Mouse (Mus musculus): ENCODE results near the gene Vangl1. TPM values are rescaled to one million over a fixed set of nuclear protein-coding genes. Genes with fewer than 3 reads are reported as not detected.

Vangl1 gene
- total and polyA plus RNA-seq, 2 experiments from 2014 or later: 7.1 to 16.8 TPM

DNA sequence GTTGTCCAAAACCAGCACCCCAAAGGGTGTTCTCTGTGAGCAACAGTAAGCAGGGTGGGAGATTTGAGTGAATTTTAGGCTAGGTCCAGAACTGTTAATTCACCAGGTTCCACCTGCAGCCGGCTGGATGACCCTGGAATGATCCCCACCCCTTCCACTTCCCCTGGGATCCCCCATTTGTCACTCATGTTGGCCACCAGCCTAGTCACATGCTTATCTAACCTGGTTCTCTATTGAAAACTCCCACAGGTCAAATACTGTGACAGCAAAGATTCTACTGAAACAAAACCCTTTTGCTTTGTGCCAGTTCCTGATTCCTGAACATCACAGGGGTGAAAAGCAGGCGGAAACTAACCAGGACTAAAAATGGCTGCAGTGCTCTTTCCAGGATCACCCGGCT lies 12.9 kb downstream of the Vangl1 start:
- Histone ChIP-seq H3K4me1 (ENCODE audit: insufficient read depth, low read length) (peaks cover 14% of the 10 kb centered on the region), H3K27me3 (ENCODE audit: insufficient read depth, low read length) (no peaks in the 10 kb centered on the region; the same call in 1 of the 2 replicates), H3K4me2 (ENCODE audit: low read depth, low read length, poor library complexity, severe bottlenecking) (no peak overlapping the region), H3K9ac (replicated peaks; ENCODE audit: low read length, poor library complexity, severe bottlenecking) (no peak overlapping the region), H3K9me3 (ENCODE audit: low read length) (no peaks in the 10 kb centered on the region), H3K4me3 (ENCODE audit: low read depth, low read length) (no peak overlapping the region), H3K27ac (ENCODE audit: low read depth, low read length) (no peak overlapping the region), H3K36me3 (ENCODE audit: insufficient read depth, low read length) (no peaks in the 10 kb centered on the region)
- DNase-seq (ENCODE audit: low spot score) (no peak), ATAC-seq (ENCODE audit: low FRiP score) (no peak)
- WGBS: 70% methylated on average over 3 of the region's 3 CpGs
- no peak for TF ChIP-seq CTCF (IDR thresholded peaks at IDR 0.05)

DNA sequence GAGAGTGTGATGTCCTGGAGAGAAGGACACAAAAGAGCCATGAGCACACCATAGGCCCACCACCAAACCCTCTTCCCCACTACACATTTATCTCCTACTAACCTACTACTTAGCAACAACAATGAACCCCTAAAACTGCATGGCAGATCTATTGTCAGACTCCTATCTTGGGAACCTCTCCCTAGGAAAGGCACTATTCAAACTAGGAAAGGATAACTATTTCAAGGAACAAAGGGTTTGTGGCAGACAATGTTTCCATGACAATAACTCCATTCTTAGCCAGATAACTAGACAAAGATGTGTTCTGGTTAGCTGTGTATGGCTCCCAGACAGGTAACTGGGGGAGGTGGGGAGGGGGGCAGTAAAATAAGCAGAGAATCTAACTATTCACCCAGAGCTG lies 13.9 kb downstream of the Vangl1 start:
- Histone ChIP-seq H3K9ac (replicated peaks; ENCODE audit: low read length, poor library complexity, severe bottlenecking) (no peak overlapping the region), H3K4me3 (ENCODE audit: low read depth, low read length) (no peak overlapping the region), H3K4me1 (ENCODE audit: insufficient read depth, low read length) (peaks cover 14% of the 10 kb centered on the region), H3K27me3 (ENCODE audit: insufficient read depth, low read length) (no peaks in the 10 kb centered on the region; the same call in 1 of the 2 replicates), H3K4me2 (ENCODE audit: low read depth, low read length, poor library complexity, severe bottlenecking) (no peak overlapping the region), H3K36me3 (ENCODE audit: insufficient read depth, low read length) (no peaks in the 10 kb centered on the region), H3K27ac (ENCODE audit: low read depth, low read length) (no peak overlapping the region), H3K9me3 (ENCODE audit: low read length) (0 out of 2 replicates have a peak, but pooled peaks cover 3% of the 10 kb centered on the region)
- DNase-seq (ENCODE audit: low spot score) (no peak), ATAC-seq (ENCODE audit: low FRiP score) (no peak)
- TF ChIP-seq CTCF (IDR thresholded peaks at IDR 0.05): no peak

DNA sequence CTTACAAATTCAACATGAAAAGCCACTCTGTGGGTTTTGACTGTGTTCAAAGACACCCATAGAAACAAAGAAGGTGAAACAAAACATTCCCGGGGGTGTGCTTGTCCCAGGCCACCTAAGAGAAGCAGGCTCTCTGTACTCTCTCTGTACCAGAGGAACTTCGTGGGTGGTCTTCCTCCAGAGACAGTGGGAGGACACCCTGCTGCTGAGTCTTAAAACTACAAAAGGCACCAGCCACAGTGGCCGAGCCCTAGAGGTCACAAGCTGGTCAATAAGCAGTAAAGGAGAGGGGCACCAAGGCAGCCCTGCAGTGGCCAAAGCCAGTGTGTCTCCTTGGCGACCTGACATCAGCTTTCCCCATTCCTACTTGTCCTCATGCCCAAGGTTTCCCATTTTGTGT lies 14.5 kb downstream of the Vangl1 start:
- ATAC-seq (ENCODE audit: low FRiP score) (no peak), DNase-seq (ENCODE audit: low spot score) (no peak)
- H3K9me3 ChIP-seq (ENCODE audit: low read length): 0 out of 2 replicates have a peak, but pooled peaks cover 3% of the 10 kb centered on the region
- H3K27ac ChIP-seq (ENCODE audit: low read depth, low read length): no peak overlapping the region
- H3K4me3 ChIP-seq (ENCODE audit: low read depth, low read length): no peak overlapping the region
- 17% methylated on average over 4 of the region's 4 CpGs for WGBS
- no peak overlapping the region for H3K4me2 ChIP-seq (ENCODE audit: low read depth, low read length, poor library complexity, severe bottlenecking)
- TF ChIP-seq CTCF (IDR thresholded peaks at IDR 0.05): no peak
- no peaks in the 10 kb centered on the region for H3K36me3 ChIP-seq (ENCODE audit: insufficient read depth, low read length)
- H3K27me3 ChIP-seq (ENCODE audit: insufficient read depth, low read length): no peaks in the 10 kb centered on the region; the same call in 1 of the 2 replicates
- no peak overlapping the region for H3K9ac ChIP-seq (replicated peaks; ENCODE audit: low read length, poor library complexity, severe bottlenecking)
- H3K4me1 ChIP-seq (ENCODE audit: insufficient read depth, low read length): peaks cover 14% of the 10 kb centered on the region

DNA sequence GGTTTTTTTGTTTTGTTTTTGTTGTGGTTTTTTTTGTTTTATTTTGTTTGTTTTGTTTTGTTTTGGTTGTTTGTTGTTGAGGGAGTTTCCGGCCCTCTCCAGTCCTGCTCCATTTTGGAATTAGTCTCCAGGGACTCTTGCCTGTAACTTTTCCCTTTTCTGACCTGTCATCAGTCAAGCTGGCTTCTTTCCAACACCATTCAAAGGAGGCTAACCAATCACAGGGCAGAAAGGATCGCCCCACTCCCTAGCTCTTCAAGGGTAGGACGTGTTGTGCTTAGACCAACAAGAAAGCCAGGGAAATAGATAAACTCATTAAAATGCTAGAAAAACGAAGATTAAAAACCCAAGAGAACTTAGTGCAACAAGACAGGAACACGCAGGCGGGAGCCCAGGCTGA lies 15.5 kb downstream of the Vangl1 start:
- no peak overlapping the region for H3K27ac ChIP-seq (ENCODE audit: low read depth, low read length)
- no peak overlapping the region for H3K4me3 ChIP-seq (ENCODE audit: low read depth, low read length)
- no peaks in the 10 kb centered on the region for H3K36me3 ChIP-seq (ENCODE audit: insufficient read depth, low read length)
- 22% methylated on average over 6 of the region's 6 CpGs for WGBS
- H3K9me3 ChIP-seq (ENCODE audit: low read length): 0 out of 2 replicates have a peak, but pooled peaks cover 3% of the 10 kb centered on the region
- DNase-seq (ENCODE audit: low spot score) (peak; percentile 44), ATAC-seq (ENCODE audit: low FRiP score) (no peak)
- no peak overlapping the region for H3K4me2 ChIP-seq (ENCODE audit: low read depth, low read length, poor library complexity, severe bottlenecking)
- TF ChIP-seq CTCF (IDR thresholded peaks at IDR 0.05): no peak
- H3K4me1 ChIP-seq (ENCODE audit: insufficient read depth, low read length): peaks cover 8% of the 10 kb centered on the region
- H3K27me3 ChIP-seq (ENCODE audit: insufficient read depth, low read length): no peaks in the 10 kb centered on the region; the same call in 1 of the 2 replicates
- H3K9ac ChIP-seq (replicated peaks; ENCODE audit: low read length, poor library complexity, severe bottlenecking): no peak overlapping the region

DNA sequence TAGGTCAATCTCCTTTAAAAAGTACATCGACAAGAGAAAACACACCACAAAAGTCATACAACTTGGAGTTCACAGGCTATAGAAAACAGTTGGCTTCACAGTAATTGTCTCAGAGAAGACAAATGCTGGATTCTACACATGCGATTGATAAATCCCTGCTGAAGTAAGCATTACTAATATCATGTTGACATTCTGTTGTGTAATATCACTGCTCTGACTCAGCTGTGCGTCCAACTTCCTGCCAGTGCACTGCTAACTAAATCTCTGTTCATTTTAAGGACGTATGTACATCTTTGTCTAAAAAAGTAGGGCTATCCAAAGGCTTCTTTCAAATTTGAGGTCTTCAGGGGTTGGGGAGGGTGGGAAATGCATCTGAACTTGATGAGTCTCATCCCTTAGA lies 17.1 kb downstream of the Vangl1 start:
- no peak overlapping the region for H3K4me3 ChIP-seq (ENCODE audit: low read depth, low read length)
- DNase-seq (ENCODE audit: low spot score) (no peak), ATAC-seq (ENCODE audit: low FRiP score) (no peak)
- TF ChIP-seq CTCF (IDR thresholded peaks at IDR 0.05): no peak
- no peaks in the 10 kb centered on the region for H3K27me3 ChIP-seq (ENCODE audit: insufficient read depth, low read length)
- H3K4me1 ChIP-seq (ENCODE audit: insufficient read depth, low read length): no peaks in the 10 kb centered on the region
- no peak overlapping the region for H3K9ac ChIP-seq (replicated peaks; ENCODE audit: low read length, poor library complexity, severe bottlenecking)
- no peak overlapping the region for H3K27ac ChIP-seq (ENCODE audit: low read depth, low read length)
- H3K9me3 ChIP-seq (ENCODE audit: low read length): 0 out of 2 replicates have a peak, but pooled peaks cover 3% of the 10 kb centered on the region
- 84% methylated on average over 4 of the region's 4 CpGs for WGBS
- no peaks in the 10 kb centered on the region for H3K36me3 ChIP-seq (ENCODE audit: insufficient read depth, low read length)
- H3K4me2 ChIP-seq (ENCODE audit: low read depth, low read length, poor library complexity, severe bottlenecking): no peak overlapping the region

DNA sequence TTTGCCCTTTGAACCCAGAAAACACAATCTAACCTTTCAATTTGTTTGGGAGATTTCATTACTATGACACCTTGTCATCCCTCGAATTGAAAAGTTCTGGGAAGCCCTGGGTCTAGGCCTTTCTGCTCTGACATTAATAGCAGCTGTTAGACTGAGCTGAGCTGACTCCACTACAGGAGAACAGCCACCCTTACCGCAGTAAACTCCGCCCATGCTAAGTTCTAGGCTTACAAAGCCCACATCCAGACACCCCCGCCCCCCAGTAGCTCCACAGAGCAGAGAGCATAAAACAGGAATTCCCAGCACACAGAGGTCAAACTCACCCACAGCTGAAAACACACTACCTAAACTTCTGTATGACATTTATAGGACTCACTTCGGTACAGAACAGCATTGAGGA lies 19.8 kb downstream of the Vangl1 start:
- WGBS: 78% methylated on average over 5 of the region's 5 CpGs

More for the DNA sequence above, 19.8 kb downstream of the Vangl1 start:
- Histone ChIP-seq H3K9ac (replicated peaks; ENCODE audit: low read length, poor library complexity, severe bottlenecking) (no peak overlapping the region), H3K4me1 (ENCODE audit: insufficient read depth, low read length) (no peaks in the 10 kb centered on the region), H3K27ac (ENCODE audit: low read depth, low read length) (no peak overlapping the region), H3K4me3 (ENCODE audit: low read depth, low read length) (no peak overlapping the region), H3K9me3 (ENCODE audit: low read length) (0 out of 2 replicates have a peak, but pooled peaks cover 3% of the 10 kb centered on the region), H3K36me3 (ENCODE audit: insufficient read depth, low read length) (no peaks in the 10 kb centered on the region), H3K27me3 (ENCODE audit: insufficient read depth, low read length) (no peaks in the 10 kb centered on the region), H3K4me2 (ENCODE audit: low read depth, low read length, poor library complexity, severe bottlenecking) (no peak overlapping the region)
- no peak for ATAC-seq (ENCODE audit: low FRiP score)
- TF ChIP-seq CTCF (IDR thresholded peaks at IDR 0.05): no peak
- no peak for DNase-seq (ENCODE audit: low spot score)

All from midbrain, postnatal 0 days (tissue).